Mouse (Mus musculus) spleen, postnatal 4 days (tissue): ENCODE data around the gene Ifna14.
A peak's percentile ranks its signal among the peaks of the same experiment; 100 is the strongest.
"Not testable (repeated sequence)": the region's sequence is repeated elsewhere in the genome, so short reads cannot be mapped to it uniquely, and the experiment has no call there.

Source experiments
- DNase-seq, 2 experiments: peaks; one replicate each; pipeline ENCODE4 v3.0.0; 2022; ENCODE audit warnings: low spot score in 2 of 2

Ifna14 gene

DNA sequence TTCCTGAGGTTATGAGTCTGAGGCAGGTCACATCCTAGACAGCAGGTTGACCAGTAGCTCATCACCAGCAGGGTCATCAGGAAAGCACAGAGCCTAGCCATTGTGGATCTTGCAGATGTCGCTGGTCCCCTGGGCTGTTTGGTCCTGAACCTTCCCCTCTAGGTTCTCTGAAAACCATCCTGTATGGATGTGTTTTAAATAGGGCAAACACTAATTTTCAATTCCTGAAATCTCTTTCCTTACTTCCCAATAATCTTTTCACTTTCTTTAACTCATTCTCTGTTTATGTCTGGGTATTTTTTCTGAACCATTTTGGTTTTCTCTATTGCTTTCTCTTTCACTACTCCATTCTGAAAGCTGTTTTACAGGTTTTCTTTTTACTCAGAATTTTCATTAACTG is at the start of gene Ifna14:
Ifna14 (minus strand) TSS at position 101 of the 400 bp plus-strand sequence.
- DNase-seq: no peak

DNA sequence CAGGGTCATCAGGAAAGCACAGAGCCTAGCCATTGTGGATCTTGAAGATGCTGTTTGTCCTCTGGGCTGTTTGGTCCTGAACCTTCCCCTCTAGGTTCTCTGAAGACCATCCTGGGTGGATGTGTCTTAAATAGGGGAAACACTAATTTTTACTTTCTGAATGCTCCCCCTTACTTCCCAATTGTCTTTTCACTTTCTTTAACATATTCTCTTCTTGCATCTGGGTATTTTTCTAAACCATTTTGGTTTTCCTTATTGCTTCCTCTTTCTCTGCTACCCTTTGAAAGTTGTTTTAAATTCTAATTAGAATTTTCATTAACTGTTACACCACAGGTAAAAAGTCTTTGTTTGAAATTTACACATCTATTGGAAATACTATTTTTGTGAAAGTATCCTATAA is 31.7 kb upstream of the Ifna14 start, which contains the start of gene Ifna12:
Ifna12 (minus strand) TSS at position 101 of the 400 bp plus-strand sequence.
- no peak for DNase-seq

DNA sequence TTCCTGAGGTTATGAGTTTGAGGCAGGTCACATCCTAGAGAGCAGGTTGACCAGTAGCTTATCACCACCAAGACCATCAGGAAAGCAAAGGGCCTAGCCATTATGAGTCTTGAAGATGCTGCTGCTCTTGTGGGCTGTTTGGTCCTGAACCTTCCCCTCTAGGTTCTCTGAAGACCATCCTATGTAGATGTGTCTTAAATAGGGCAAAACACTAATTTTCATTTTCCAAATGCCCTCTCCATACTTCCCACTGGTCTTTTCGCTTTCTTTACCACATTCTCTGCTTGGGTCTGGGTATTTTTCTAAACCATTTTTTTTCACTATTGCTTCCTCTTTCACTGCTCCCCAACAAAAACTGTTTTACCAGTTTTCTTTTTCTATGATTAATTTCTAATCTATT is 20.7 kb upstream of the Ifna14 start, which contains the start of gene Ifna9:
Ifna9 (minus strand) TSS at position 101 of the 400 bp plus-strand sequence.
- no peak for DNase-seq

DNA sequence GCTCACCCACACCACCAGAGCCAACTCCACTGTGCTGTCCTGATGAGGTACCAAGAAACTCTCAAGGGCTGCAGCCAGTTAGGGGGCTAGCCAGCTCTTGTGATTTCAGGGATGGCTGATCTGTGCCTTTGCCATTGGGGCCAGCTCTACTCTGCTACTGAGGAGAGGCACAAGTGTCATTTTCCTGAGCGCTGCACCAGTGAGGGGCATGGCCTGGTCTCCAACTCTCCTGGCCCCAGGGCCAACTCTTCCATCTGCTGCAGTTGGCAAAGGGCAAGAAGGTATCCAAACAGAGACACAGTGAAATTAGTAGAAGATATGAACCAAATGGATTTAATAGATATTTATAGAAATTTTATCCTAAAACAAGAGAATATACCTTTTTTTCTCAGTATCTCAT is 9.8 kb downstream of the Ifna14 start:
- no peak for DNase-seq

DNA sequence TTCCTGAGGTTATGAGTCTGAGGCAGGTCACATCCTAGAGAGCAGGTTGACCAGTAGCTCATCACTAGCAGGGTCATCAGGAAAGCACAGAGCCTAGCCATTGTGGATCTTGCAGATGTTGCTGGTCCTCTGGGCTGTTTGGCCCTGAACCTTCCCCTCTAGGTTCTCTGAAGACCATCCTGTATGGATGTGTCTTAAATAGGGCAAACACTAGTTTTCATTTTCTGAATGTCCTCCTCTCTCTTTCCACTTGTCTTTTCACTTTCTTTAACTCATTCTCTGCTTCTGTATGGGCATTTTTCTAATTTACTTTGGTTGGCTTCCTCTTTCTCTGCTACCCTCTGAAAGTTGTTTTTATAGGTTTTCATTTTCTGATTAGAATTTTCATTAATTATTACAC is 13.5 kb downstream of the Ifna14 start, which contains the start of gene Ifna15:
Ifna15 (minus strand) TSS at position 101 of the 400 bp plus-strand sequence.
- not testable (repeated sequence) for DNase-seq

DNA sequence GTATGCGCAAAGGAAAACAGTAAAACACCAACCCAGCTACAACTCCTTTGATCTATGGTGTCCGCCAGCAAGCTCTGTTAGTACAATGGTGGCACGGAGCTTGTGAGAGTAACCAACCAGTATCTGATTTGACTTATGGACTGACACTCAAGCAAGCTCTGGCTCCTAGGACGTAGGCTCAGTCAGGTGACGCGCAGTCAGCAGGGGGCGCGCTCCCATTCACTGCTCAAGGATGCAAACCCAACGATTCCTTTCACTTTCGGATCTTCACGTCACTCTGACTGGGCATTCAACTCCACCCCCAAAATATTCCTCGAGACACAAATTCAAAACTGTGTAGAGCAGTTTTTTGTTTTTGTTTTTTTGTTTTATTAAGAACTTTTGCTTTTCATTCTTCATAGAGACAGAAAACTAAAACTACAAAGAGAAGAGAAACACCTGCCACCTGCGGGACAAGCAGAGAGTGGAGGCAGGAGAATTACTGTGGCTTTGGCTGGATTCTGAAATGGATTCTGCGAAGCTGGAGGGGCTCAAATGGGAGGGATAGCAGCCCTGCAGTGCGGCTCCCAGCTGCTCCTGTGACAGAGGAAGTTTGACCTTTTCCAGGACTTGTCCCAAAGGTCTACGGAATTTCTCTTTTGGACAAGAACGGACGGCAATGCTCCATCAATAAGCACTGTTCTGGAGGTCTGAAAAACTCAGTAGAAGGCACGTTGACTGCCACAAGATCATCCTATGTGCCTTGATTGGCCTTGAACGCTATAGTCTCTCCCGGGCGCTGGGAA is 21.2 kb downstream of the Ifna14 start:
- peak; percentile 77 to 89 for DNase-seq

DNA sequence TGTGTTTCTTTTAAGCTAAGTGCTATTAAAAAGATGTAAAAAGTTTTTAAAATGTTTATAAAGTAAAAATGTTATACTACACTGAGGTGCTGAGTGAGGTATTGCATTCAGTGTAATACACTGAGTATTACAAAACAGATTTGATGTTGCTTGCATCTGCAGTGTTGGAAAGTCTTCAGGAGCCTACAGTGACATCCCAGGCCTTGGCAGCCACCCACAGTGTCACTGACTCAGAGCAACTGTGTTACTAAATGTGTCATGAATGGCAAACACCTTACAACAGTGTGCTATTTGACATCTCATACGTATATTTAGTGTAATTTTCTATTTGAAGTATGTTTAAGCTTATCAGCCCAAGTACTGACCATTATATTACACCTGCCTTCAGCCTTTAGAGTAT is 23.6 kb downstream of the Ifna14 start:
- no peak for DNase-seq

DNA sequence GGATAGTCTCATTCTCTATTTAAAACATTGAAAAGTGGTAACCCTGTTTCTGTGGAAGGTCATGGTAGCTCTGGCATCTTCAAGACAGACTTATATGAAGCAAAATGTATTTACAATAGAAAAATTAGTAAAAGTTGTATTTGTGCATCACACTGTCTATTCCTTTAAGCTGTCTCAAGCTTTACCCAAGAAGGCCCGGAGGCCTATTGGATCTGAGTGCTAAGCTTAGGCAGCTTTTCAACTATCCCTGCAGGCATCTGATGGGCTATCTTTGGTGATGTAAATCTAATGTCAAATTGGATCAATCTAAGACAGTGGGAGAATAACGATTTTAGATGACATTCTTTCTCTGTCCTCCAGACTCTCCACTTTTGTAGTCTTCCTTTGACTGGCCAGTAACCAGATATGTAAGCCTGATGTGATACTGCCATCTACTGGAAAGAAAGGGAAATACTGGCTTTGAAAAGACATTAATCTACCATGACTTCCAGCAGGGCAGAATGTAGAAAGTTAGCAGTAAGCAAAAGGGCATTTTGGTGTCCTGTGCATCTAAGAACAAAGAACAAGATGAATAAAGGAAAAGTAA is 27.9 kb downstream of the Ifna14 start:
- DNase-seq: no peak

DNA sequence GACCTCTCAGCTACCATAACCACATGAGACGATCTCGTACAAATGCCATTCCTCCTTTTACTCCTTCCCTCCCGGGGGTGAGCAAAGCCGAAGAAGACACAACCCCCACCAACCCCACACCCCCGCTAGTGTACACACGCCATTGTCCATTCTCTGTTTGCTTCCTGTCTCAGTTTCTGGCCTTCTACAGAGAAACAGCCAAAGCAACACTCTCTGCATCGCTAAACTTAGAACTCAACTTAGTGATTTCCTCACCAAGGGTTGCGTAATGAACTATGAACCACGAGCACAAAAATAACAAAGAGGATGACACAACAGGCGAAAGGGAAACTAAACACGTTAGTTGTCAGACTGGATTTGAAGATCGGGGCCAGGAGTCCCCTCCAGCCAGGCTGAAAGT is 34.3 kb downstream of the Ifna14 start:
- DNase-seq: no peak

DNA sequence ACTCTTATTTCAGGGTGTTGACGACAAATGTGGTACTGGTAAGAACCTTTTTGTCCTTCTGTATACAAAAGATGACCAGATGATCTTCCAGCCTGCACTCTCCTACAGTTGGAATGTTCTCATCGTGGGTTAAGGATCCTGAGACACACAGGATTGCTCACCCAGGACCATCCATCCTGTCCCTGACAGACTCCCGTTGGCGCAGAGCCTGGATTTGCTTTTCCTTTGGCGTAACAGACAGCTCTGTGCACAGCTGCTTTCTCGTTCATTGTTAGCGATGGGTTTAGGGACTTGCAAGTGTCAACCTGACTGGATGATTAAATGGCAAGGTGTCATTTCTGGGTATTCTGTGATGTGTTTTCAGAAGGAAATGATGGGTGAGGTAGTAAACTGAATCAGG is 35.0 kb downstream of the Ifna14 start:
- DNase-seq: no peak

DNA sequence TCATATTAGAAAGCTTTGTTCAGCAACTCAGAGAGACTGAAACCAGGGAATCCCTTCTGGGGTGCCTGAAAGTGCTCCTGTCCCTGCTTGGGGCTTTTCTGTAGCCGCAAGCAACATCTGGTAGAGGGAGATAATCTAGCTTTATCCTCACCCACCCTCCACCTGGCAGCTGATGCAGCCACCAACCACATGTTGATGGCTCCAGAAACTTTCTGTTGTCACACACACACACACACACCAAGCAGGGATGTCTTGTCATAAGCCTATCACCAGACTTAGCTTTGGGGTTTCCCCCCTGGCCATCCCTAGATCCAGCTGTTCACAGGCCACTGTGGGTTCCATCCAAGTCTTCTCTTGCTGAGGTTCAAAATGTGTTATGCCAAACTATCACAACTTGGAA is 35.9 kb downstream of the Ifna14 start:
- no peak for DNase-seq

DNA sequence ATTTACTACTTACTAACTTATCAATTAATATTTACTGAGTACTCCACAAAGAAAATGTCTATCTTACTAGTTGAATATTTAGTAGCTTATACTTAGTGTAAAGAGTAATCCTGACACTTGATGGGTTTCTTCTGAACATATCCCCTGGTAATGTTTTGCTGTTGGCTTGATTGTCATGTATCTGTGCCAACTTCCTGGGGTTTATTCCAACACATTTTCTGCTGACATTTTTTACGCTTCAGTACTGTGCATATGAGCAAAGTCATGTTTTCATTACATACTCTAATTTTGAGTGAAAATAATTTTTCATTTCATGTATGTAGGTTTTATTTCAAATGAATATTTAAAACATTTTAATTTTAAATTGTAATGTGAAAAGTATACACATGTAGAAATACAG is 36.7 kb downstream of the Ifna14 start:
- no peak for DNase-seq

DNA sequence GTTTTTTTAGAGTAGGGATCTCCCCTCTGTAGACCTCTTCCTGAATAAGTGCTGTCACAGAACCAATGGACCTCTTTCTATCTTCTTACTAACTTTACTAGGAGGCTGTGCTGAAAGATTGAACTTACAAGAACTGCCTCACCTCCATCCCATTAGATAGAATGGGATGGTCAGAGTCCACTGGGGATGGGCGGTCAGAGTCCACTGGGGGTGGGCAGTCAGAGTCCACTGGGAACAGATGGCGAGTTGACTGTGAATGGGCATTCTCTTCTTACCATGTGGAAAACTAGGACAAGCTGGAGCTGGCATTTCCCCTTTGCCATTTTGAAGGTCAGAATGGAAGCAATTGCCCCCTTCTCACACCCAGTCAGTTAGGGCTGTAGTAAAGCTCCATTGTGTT is 38.1 kb downstream of the Ifna14 start:
- DNase-seq: no peak

DNA sequence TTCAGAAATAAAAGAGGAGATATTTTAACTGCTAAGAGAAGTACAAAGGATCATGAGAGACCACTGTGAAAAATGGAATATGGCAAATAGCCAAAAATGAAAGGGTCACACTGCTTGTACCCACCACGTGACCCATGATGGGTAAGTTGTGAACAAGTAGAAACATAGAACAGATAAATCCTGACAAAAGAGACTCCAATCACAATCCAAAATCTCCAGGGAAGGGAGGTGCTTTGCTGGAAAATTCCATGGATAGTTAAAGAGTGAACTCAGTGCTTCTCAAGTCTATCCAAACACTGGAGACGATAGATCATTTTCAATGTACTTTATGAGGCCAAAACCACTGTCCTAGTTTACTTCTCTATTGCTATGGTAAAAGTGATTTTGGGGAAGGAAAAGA is 40.7 kb downstream of the Ifna14 start:
- no peak for DNase-seq

DNA sequence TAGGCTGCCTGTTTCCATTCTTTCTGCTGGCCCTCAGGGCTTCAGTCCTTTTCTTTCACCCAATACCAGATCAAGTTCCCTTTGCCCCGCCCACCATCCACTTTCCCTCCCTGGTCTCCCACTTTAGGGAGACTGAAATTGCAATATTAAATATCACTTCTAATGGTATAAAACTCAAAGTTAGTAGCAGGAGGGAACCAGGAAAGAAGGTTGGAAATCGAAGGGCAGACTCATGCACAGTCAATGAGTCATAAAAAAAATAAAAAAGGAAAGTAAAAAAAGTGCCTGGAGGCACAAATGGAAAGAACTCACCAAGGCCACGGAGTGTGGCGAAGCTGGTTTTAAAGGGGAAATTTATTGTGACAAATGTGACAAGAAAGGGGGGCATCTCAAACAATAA is 41.3 kb downstream of the Ifna14 start:
- DNase-seq: no peak

DNA sequence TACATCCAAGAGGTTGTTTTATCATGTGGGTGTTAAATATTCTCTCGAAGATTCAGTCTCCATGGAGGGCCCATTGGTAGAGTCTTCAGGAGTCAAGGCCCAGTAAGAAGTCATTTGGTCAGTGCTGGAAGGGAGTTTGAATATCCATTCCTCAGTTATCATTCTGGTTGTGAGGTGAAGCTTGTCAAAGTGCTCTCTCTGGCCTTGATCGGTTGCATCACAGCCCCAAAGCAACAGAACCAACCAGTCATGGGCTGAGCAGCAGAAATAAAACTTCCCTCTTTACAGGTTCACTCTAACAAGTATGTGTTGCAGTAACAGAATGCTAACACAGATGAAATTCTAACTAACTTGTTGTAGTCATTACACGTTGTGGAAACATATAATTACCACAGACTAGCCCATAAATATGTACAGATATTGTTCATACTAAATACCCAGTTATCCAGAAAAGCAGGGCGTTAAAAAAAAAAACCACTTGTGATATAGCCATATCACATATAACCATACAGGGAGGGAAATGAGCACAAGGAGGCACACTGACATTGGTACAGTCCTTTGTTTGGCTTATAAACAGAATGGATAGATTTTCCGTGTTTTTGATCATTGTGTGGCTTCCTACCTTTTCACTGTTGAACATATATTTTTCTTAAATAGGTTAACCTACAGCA is 45.1 kb downstream of the Ifna14 start:
- DNase-seq: no peak

DNA sequence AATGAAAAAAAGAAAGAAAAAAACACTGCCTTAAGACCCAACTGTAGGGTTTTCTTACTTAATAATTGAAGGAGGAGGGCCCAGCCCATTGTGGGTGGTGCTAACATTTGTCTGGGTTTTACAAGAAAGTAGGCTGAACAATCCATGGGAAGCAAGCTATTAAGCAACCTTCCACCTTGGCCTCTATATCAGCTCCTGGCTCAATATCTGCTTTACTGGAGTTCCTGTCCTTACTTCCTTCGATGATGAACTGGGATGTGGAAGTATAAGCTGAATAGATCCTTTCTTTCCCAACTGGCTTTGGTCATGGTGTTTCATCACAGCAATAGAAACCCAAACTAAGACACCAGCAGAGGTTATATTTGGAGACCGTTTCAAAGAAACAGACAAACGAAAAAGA is 46.2 kb downstream of the Ifna14 start:
- DNase-seq: no peak

DNA sequence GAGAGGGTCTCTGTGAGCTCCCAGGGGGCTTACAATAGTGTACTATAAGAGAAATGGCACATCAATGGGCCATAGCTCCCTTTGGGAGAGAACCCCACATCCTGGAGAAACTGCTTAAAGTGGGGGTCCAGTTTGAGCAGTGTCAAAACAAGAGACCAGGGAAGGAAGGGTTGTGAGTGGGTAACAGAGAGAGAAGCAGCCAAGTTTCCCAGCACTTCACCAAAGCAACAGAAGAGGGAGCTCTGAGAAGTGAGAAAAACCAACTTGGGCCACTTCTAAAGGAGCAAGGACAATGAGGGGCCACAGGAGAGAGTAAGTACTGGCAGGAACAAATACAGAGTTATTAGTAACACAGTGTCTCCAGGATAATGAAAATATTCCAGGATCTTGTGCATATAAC is 48.4 kb downstream of the Ifna14 start:
- DNase-seq: no peak

DNA sequence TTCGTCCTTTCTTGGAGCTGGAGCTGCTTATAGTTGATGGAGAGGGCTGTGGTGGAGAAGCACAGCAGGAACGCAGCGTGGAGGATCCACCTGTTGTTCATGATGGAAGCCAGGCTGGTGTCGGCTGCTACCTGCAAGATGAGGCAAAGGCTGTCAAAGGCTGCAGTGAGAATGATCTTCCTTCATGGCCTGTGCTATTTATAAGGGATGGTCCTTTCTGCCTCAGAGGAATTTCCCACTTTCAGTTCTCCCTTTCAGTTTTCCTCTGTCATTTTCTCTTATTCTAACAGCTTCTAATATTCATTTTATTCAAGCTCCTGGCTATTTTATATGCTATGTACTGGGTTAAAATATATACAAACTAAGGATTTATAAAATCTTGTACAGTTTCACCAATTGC is 48.9 kb downstream of the Ifna14 start, which contains the start of gene Ifnb1:
Ifnb1 (minus strand) TSS at position 101 of the 400 bp plus-strand sequence.
- DNase-seq: no peak
